Mouse (Mus musculus) bone marrow, adult 2 months (tissue): ENCODE results near the gene Nrf1.

ENCODE experiments used
- CTCF ChIP-seq: fragments of 200-500 bp; IDR thresholded peaks from 2 replicates; pipeline ENCODE4 v1.5.1; 2011; ENCODE audit warnings: low read length, control low read depth; ENCODE audit not compliant: control insufficient read depth, insufficient read depth
- POLR2A ChIP-seq: fragments of 200-500 bp; IDR thresholded peaks from 2 replicates; pipeline ENCODE4 v1.6.1; 2011; ENCODE audit warnings: low read depth, mild to moderate bottlenecking, control low read depth, low read length, borderline replicate concordance; ENCODE audit not compliant: control insufficient read depth

DNA sequence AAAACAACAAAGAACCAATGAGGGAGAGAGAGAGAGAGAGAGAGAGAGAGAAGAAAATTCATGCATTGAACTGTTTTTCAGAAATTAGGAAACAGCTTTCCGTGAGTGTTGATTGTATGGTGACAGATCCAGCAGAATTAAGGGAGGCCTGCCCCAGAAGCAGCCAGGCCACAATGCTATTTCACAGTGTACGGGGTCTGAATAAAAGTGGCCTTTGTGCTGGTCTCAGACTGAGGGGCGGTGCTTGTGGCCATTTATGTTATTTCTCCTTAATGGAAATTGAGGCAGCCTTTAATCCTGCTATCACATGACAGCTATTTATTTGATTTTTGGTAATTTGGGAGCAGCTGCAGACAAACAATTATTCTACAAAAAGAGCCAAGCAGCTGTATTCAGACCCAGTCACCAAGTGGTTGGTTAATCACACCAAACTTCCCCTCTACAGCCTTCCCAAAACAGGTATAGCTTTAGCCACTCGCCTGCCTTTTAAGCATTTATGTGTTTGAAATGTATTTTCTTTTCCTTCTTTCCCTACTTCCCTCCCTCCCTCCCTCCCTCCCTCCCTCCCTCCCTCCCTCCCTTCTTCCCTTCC, 31.2 kb downstream of the Nrf1 start:
- no peak for TF ChIP-seq POLR2A
- no peak for TF ChIP-seq CTCF
